Mouse (Mus musculus): ENCODE measurements around the gene Pigr.

- TF ChIP-seq CTCF (IDR thresholded peaks at IDR 0.05) (peak; percentile 34), POLR2A (IDR thresholded peaks at IDR 0.05; ENCODE audit: insufficient read depth, low read depth, low read length) (no peak)
Measured at GRCm38 (mm10) chr1:130838288-130838687, 11.8 kb downstream of the Pigr start.
